Mouse (Mus musculus) embryonic facial prominence, embryonic 11.5 days (tissue): ENCODE results near the gene Nhlh2. TPM values are rescaled to one million over a fixed set of nuclear protein-coding genes. Genes with fewer than 3 reads are reported as not detected.

Source experiments
- polyA plus RNA-seq: library from polyadenylated mRNA; unstranded; fragments of >200 nt; fragmentation: Nextera tagmentation; extraction: Ambion mirVana; gene quantifications from 2 replicates; pipeline ENCODE4 v1.2.1, GENCODE M21; 2014

Nhlh2 gene
- polyA plus RNA-seq, 1 experiment from 2014 or later = 21.6 TPM

Other genes with a start within 250 kb of the Nhlh2 start
- 0.40 and 1.00 TPM in 2 replicates for gene Mab21l3, start 161.1 kb upstream of the Nhlh2 start, polyA plus RNA-seq
- gene Slc22a15, start 85.6 kb upstream of the Nhlh2 start, polyA plus RNA-seq = 4.0 and 5.3 TPM in 2 replicates
- 0.99 and 2.3 TPM in 2 replicates for gene Casq2, start 76.3 kb downstream of the Nhlh2 start, polyA plus RNA-seq
- 11.9 and 12.8 TPM in 2 replicates for gene Vangl1, start 194.6 kb downstream of the Nhlh2 start, polyA plus RNA-seq